9 mouse cellular contexts compared by ENCODE assay signal in the genomic region with DNA sequence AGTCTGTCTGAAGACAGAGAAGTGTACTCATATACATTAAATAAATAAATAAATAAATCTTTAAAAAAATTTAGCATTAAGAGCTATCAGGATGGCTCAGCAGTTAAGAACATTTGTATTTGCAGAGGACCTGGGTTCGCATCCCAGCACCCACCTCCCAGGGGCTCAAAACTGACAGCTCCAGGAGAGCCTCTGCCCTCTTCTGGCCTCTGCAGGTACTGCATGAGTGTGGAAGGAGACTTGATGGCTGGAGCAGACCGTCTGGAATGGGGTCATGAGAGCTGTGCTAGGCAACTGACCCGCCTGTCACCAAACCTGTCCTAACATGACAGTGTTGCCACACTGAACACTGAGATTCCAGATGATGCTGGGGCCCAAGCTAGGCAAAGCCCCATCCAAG.
DNase-seq lines count a peak whose midpoint lies in the region; ATAC-seq and TF ChIP-seq lines count a peak whose summit lies in the region.
"Had no signal": no experiment of that assay in that cellular context is flagged by ENCODE, and none has a peak within 500 bp of the region (broad histone marks: within the 10 kb centered on the region; RNA-seq: fewer than 3 reads in every experiment).

No protein-coding gene starts in this region.

- H3K9me3 ChIP-seq in kidney, postnatal 0 days (replicated peaks; ENCODE audit: low read length) = no peaks in the 10 kb centered on the region
- H3K9me3 ChIP-seq in kidney, embryonic 16.5 days (ENCODE audit: low read length) = 0 out of 2 replicates have a peak, but pooled peaks cover 2% of the 10 kb centered on the region
- no peaks in the 10 kb centered on the region for H3K9me3 ChIP-seq in forebrain, embryonic 16.5 days (ENCODE audit: control insufficient read depth, low read length)
- H3K9me3 ChIP-seq: limb, embryonic 12.5 days had no signal

- TF ChIP-seq CTCF in kidney, postnatal 0 days (IDR thresholded peaks at IDR 0.05; ENCODE audit: low read depth) = peak; percentile 52

- H3K27ac ChIP-seq in kidney, postnatal 0 days = no peak overlapping the region
- no peak overlapping the region for H3K27ac ChIP-seq in kidney, embryonic 16.5 days (ENCODE audit: low read length)
- H3K27ac ChIP-seq in forebrain, embryonic 16.5 days (ENCODE audit: low read length) = no peak overlapping the region

- H3K4me2 ChIP-seq in kidney, postnatal 0 days (ENCODE audit: low read length) = no peak overlapping the region
- no peak overlapping the region for H3K4me2 ChIP-seq in kidney, embryonic 16.5 days (replicated peaks; ENCODE audit: low read depth, low read length)
- H3K4me2 ChIP-seq in forebrain, embryonic 16.5 days (ENCODE audit: low read length) = no peak overlapping the region
- H3K4me2 ChIP-seq: limb, embryonic 12.5 days had no signal

- no peak overlapping the region for H3K9ac ChIP-seq in kidney, postnatal 0 days (ENCODE audit: low read depth, low read length)
- no peak overlapping the region for H3K9ac ChIP-seq in kidney, embryonic 16.5 days (replicated peaks; ENCODE audit: low read length)
- H3K9ac ChIP-seq in forebrain, embryonic 16.5 days (replicated peaks; ENCODE audit: low read depth, low read length) = no peak overlapping the region
- H3K9ac ChIP-seq: limb, embryonic 12.5 days had no signal

- H3K27me3 ChIP-seq in kidney, postnatal 0 days (ENCODE audit: insufficient read depth, low read length) = no peaks in the 10 kb centered on the region
- H3K27me3 ChIP-seq in kidney, embryonic 16.5 days (ENCODE audit: insufficient read depth, low read length) = no peaks in the 10 kb centered on the region
- no peaks in the 10 kb centered on the region for H3K27me3 ChIP-seq in forebrain, embryonic 16.5 days (replicated peaks; ENCODE audit: control insufficient read depth, insufficient read depth, low read length)
- H3K27me3 ChIP-seq: limb, embryonic 12.5 days had no signal

- H3K4me3 ChIP-seq in kidney, postnatal 0 days (replicated peaks; ENCODE audit: low read depth, low read length) = no peak overlapping the region
- H3K4me3 ChIP-seq in kidney, embryonic 16.5 days (ENCODE audit: low read length) = no peak overlapping the region
- H3K4me3 ChIP-seq in forebrain, embryonic 16.5 days (replicated peaks; ENCODE audit: low read length) = no peak overlapping the region
- H3K4me3 ChIP-seq: limb, embryonic 12.5 days had no signal

- WGBS in kidney, postnatal 0 days = 75% methylated on average over 3 of the region's 3 CpGs
- 83% methylated on average over 3 of the region's 3 CpGs for WGBS in kidney, embryonic 16.5 days
- 80% methylated on average over 3 of the region's 3 CpGs for WGBS in forebrain, embryonic 16.5 days

- no peaks in the 10 kb centered on the region for H3K4me1 ChIP-seq in kidney, postnatal 0 days (replicated peaks; ENCODE audit: insufficient read depth, low read length)
- 0 out of 2 replicates have a peak, but pooled peaks cover 5% of the 10 kb centered on the region for H3K4me1 ChIP-seq in kidney, embryonic 16.5 days (ENCODE audit: insufficient read depth, low read length)
- 0 out of 2 replicates have a peak, but pooled peaks cover 6% of the 10 kb centered on the region for H3K4me1 ChIP-seq in forebrain, embryonic 16.5 days (replicated peaks; ENCODE audit: control insufficient read depth, insufficient read depth, low read length)

- DNase-seq in kidney, postnatal 0 days (ENCODE audit: low spot score) = no peak
- peak; percentile 2 to 3 for DNase-seq in B cell, adult 2 months
- DNase-seq in ES-CJ7 (ENCODE audit: low read depth, low spot score) = peak; percentile 76
- peak; percentile 7 for DNase-seq in lung, postnatal 10 days
- DNase-seq in frontal cortex, postnatal 36 days (ENCODE audit: low spot score in 2 of 2) = no peak
- DNase-seq: heart, postnatal 36 days had no signal

- no peak for ATAC-seq in kidney, postnatal 0 days (replicated peaks; ENCODE audit: low FRiP score, low read depth)
- ATAC-seq in kidney, embryonic 16.5 days (ENCODE audit: low FRiP score, low TSS enrichment) = no peak
- no peak for ATAC-seq in forebrain, embryonic 16.5 days

- H3K36me3 ChIP-seq in kidney, postnatal 0 days (ENCODE audit: insufficient read depth, low read length) = no peaks in the 10 kb centered on the region
- H3K36me3 ChIP-seq in kidney, embryonic 16.5 days (ENCODE audit: insufficient read depth, low read length) = no peaks in the 10 kb centered on the region
- no peaks in the 10 kb centered on the region for H3K36me3 ChIP-seq in forebrain, embryonic 16.5 days (ENCODE audit: control insufficient read depth, insufficient read depth)
- H3K36me3 ChIP-seq: limb, embryonic 12.5 days had no signal

Comparison
In these comparisons a context has a peak if more than half of its experiments do, and no peak if none do; other contexts are left out.
1. DNase-seq: peak in B cell, adult 2 months (2 of 2), ES-CJ7 (single experiment) and lung, postnatal 10 days (single experiment); none in kidney, postnatal 0 days (single experiment) and frontal cortex, postnatal 36 days (0 of 2).